Mouse (Mus musculus): ENCODE results near the gene Fam187a. TPM values are rescaled to one million over a fixed set of nuclear protein-coding genes. Genes with fewer than 3 reads are reported as not detected.
A peak's percentile ranks its signal among the peaks of the same experiment; 100 is the strongest.

Gene Fam187a
- polyA plus RNA-seq, 1 experiment from 2014 or later, result not detected

DNA sequence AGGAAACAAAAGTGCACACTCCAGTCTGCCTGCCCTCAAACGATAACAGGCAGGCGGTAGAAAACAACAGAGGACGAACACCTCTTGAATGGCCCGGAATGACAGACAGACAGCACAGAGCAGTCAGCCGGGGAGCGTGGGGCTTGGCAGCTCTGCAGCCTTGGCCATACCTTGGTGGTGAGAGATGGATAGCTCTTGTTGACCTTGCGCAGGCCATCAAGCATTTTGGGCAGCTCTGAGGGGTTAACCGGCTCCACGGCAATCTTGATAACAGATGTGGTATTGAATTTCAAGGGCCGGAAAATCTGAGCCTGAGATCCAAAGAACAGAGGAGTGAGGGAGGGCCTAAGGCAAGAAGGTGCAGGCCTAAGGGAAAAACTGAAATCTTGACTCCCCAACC, 39.0 kb upstream of the Fam187a start:
- no peak for DNase-seq
- no peak overlapping the region for H3K27ac ChIP-seq (ENCODE audit: low read depth)
- H3K4me1 ChIP-seq (ENCODE audit: insufficient read depth), result no peaks in the 10 kb centered on the region
- no peaks in the 10 kb centered on the region for H3K9me3 ChIP-seq (ENCODE audit: low read length)
- TF ChIP-seq EP300 (IDR thresholded peaks at IDR 0.05; ENCODE audit: low read depth), result no peak
- H3K4me2 ChIP-seq (ENCODE audit: low read depth, low read length), result no peak overlapping the region
- no peak overlapping the region for H3K4me3 ChIP-seq (ENCODE audit: low read depth, low read length)
- no peak overlapping the region for H3K9ac ChIP-seq (replicated peaks)
- 87% methylated on average over 10 of the region's 10 CpGs for WGBS (ENCODE audit: insufficient replicate concordance)
- peaks cover 76% of the 10 kb centered on the region for H3K36me3 ChIP-seq (replicated peaks; ENCODE audit: insufficient read depth, low read length)
- no peaks in the 10 kb centered on the region for H3K27me3 ChIP-seq (ENCODE audit: insufficient read depth, low read length)
- no peak for ATAC-seq

DNA sequence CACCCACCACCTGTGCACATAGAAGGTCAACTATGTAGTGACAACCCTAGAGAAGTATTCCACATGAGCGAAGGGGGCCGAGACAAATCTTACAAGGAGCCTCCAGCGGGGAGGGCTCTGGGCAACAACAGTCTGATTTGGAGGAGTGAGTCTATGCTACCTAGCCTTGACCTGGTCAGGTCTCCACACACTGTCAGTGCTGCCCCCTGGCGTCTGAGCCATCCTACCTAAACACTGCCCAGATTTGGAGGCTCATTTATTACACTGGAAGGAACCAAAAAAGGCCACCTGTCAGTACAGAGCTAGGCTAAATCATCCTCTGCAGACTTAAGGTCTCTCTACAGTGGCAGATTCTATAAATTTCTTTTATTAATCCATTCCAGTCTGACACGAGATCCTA, 33.1 kb upstream of the Fam187a start:
- H3K9ac ChIP-seq (replicated peaks), result no peak overlapping the region
- ATAC-seq, result no peak
- peak; percentile 73 for DNase-seq
- H3K36me3 ChIP-seq (replicated peaks; ENCODE audit: insufficient read depth, low read length), result peaks cover 77% of the 10 kb centered on the region
- H3K4me2 ChIP-seq (ENCODE audit: low read depth, low read length), result no peak overlapping the region
- H3K27me3 ChIP-seq (ENCODE audit: insufficient read depth, low read length), result no peaks in the 10 kb centered on the region
- TF ChIP-seq EP300 (IDR thresholded peaks at IDR 0.05; ENCODE audit: low read depth) (no peak), CTCF (IDR thresholded peaks at IDR 0.05; ENCODE audit: low read depth) (peak; percentile 70)
- no peaks in the 10 kb centered on the region for H3K9me3 ChIP-seq (ENCODE audit: low read length)
- 76% methylated on average over 5 of the region's 5 CpGs for WGBS (ENCODE audit: insufficient replicate concordance)
- H3K4me3 ChIP-seq (ENCODE audit: low read depth, low read length), result no peak overlapping the region
- H3K4me1 ChIP-seq (ENCODE audit: insufficient read depth), result no peaks in the 10 kb centered on the region
- no peak overlapping the region for H3K27ac ChIP-seq (ENCODE audit: low read depth)

DNA sequence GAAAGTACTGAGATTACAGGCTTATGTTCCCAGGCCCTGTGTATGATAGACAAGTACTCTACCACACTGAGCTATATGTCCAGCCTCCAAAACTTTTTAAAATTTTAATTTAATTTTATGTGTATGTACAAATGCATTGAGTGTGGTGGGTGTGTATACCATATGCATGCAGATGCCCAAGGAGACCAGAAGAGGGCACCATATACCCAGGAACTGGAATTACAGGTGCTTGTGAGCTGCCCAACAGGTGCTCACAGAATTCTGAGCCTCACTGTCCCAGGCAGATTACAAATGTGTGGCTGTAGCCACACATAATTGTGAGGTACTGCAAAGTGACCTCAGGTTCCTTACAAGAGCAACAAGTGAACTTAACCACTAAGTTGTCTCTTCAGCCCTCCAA, 31.2 kb upstream of the Fam187a start:
- H3K9ac ChIP-seq (replicated peaks), result no peak overlapping the region
- no peaks in the 10 kb centered on the region for H3K4me1 ChIP-seq (ENCODE audit: insufficient read depth)
- H3K27me3 ChIP-seq (ENCODE audit: insufficient read depth, low read length), result no peaks in the 10 kb centered on the region
- no peaks in the 10 kb centered on the region for H3K9me3 ChIP-seq (ENCODE audit: low read length)
- no peak overlapping the region for H3K4me3 ChIP-seq (ENCODE audit: low read depth, low read length)
- H3K27ac ChIP-seq (ENCODE audit: low read depth), result no peak overlapping the region
- DNase-seq, result no peak
- ATAC-seq, result no peak
- H3K36me3 ChIP-seq (replicated peaks; ENCODE audit: insufficient read depth, low read length), result peaks cover 71% of the 10 kb centered on the region
- TF ChIP-seq CTCF (IDR thresholded peaks at IDR 0.05; ENCODE audit: low read depth), result peak; percentile 64
- TF ChIP-seq EP300 (IDR thresholded peaks at IDR 0.05; ENCODE audit: low read depth), result no peak
- H3K4me2 ChIP-seq (ENCODE audit: low read depth, low read length), result no peak overlapping the region

DNA sequence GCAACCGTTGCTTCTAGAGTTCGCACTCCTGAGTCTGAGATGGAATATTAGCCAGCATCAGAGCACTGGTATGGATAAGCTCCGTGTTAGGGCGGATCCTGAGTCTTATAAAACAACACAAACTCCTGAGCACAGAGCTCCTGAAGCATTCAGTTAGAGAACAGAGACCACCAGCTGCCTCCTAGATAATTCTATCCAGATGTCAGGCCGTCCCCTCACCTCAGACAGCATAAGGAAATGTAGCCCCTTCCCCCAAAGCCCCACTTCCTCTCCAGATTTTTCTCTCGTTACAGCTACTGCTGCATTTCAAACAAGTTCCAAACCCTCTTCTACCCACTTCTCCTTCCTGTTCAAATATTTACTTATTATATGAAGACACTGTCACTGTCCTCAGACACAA, 29.0 kb upstream of the Fam187a start:
- Histone ChIP-seq H3K36me3 (replicated peaks; ENCODE audit: insufficient read depth, low read length) (peaks cover 69% of the 10 kb centered on the region), H3K4me1 (ENCODE audit: insufficient read depth) (no peaks in the 10 kb centered on the region), H3K9ac (replicated peaks) (no peak overlapping the region), H3K27ac (ENCODE audit: low read depth) (no peak overlapping the region), H3K27me3 (ENCODE audit: insufficient read depth, low read length) (no peaks in the 10 kb centered on the region), H3K4me3 (ENCODE audit: low read depth, low read length) (no peak overlapping the region), H3K9me3 (ENCODE audit: low read length) (no peaks in the 10 kb centered on the region), H3K4me2 (ENCODE audit: low read depth, low read length) (no peak overlapping the region)
- no peak for ATAC-seq
- TF ChIP-seq CTCF (IDR thresholded peaks at IDR 0.05; ENCODE audit: low read depth), result no peak
- no peak for TF ChIP-seq EP300 (IDR thresholded peaks at IDR 0.05; ENCODE audit: low read depth)
- DNase-seq, result no peak
- WGBS (ENCODE audit: insufficient replicate concordance), result 82% methylated on average over 6 of the region's 6 CpGs

DNA sequence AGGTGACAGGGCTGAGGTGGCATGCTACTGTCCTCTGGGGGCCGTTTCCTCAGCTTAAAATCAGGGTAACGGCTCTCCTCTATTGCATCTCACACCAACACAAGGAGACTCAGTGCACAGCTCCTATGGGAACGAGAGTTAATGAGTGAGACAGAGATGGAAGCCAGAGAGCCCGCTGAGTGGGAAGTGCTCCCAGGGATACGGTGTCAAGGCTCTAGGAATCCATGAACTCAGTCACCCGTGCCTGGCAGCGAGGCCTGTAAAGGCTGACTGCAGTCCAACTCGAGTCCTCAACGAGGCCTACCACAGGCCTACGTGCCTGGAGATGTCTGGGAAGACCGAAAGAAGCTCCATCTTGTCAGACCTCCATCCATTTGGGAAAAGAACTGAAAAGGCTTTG, 26.0 kb upstream of the Fam187a start:
- no peak overlapping the region for H3K4me2 ChIP-seq (ENCODE audit: low read depth, low read length)
- no peaks in the 10 kb centered on the region for H3K9me3 ChIP-seq (ENCODE audit: low read length)
- no peak overlapping the region for H3K4me3 ChIP-seq (ENCODE audit: low read depth, low read length)
- no peak overlapping the region for H3K27ac ChIP-seq (ENCODE audit: low read depth)
- TF ChIP-seq EP300 (IDR thresholded peaks at IDR 0.05; ENCODE audit: low read depth), result no peak
- no peak for TF ChIP-seq CTCF (IDR thresholded peaks at IDR 0.05; ENCODE audit: low read depth)
- ATAC-seq, result no peak
- no peaks in the 10 kb centered on the region for H3K27me3 ChIP-seq (ENCODE audit: insufficient read depth, low read length)
- peaks cover 69% of the 10 kb centered on the region for H3K36me3 ChIP-seq (replicated peaks; ENCODE audit: insufficient read depth, low read length)
- H3K4me1 ChIP-seq (ENCODE audit: insufficient read depth), result no peaks in the 10 kb centered on the region
- WGBS (ENCODE audit: insufficient replicate concordance), result 93% methylated on average over 11 of the region's 11 CpGs
- no peak overlapping the region for H3K9ac ChIP-seq (replicated peaks)
- no peak for DNase-seq

DNA sequence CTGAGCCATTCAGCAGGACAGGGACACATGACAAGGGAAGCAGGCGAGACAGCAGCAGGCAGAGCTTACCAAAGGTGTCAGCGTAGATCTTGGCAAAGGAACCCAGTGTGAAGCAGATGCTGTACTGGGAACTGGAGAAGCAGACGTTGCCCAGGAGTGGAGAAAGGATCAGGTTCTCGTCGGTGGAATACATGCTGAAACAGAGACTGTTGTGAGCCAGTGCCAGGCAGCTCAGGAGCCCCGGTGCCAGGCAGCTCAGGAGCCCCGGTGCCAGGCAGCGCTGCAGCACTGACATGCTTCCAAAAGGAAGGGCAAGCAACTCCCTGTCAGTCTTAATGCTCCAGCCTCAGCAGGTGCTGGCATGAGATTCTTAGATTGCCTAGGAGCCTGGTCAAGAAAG, 25.0 kb upstream of the Fam187a start:
- Histone ChIP-seq H3K9me3 (ENCODE audit: low read length) (no peaks in the 10 kb centered on the region), H3K4me3 (ENCODE audit: low read depth, low read length) (no peak overlapping the region), H3K4me2 (ENCODE audit: low read depth, low read length) (no peak overlapping the region), H3K27ac (ENCODE audit: low read depth) (no peak overlapping the region), H3K9ac (replicated peaks) (no peak overlapping the region), H3K36me3 (replicated peaks; ENCODE audit: insufficient read depth, low read length) (peaks cover 62% of the 10 kb centered on the region), H3K27me3 (ENCODE audit: insufficient read depth, low read length) (no peaks in the 10 kb centered on the region), H3K4me1 (ENCODE audit: insufficient read depth) (no peaks in the 10 kb centered on the region)
- TF ChIP-seq EP300 (IDR thresholded peaks at IDR 0.05; ENCODE audit: low read depth) (no peak), CTCF (IDR thresholded peaks at IDR 0.05; ENCODE audit: low read depth) (no peak)
- WGBS (ENCODE audit: insufficient replicate concordance), result 91% methylated on average over 8 of the region's 8 CpGs
- DNase-seq, result no peak
- ATAC-seq, result no peak

DNA sequence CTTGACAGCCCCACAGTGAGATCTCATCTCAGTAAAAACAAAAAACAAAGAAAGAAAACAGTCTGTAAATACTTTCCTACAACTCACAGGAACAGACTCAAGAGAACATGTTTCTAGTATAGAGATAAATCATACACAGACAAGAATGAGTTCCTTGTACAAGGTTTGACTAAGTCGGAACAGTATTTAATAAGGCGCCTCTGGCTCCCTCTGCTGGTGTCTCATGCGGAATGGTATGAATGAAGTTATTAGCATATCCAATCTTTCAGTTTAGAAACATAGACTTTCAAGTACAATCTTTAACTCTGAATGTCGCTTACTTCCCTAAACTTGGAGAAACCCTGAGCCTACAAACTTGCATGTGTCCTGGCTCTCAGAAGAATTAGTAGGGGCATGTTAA, 20.7 kb upstream of the Fam187a start:
- Histone ChIP-seq H3K4me1 (ENCODE audit: insufficient read depth) (no peaks in the 10 kb centered on the region), H3K27me3 (ENCODE audit: insufficient read depth, low read length) (no peaks in the 10 kb centered on the region), H3K27ac (ENCODE audit: low read depth) (no peak overlapping the region), H3K36me3 (replicated peaks; ENCODE audit: insufficient read depth, low read length) (peaks cover 62% of the 10 kb centered on the region), H3K9ac (replicated peaks) (no peak overlapping the region), H3K4me3 (ENCODE audit: low read depth, low read length) (no peak overlapping the region), H3K4me2 (ENCODE audit: low read depth, low read length) (no peak overlapping the region), H3K9me3 (ENCODE audit: low read length) (no peaks in the 10 kb centered on the region)
- 36% methylated on average over 4 of the region's 4 CpGs for WGBS (ENCODE audit: insufficient replicate concordance)
- ATAC-seq (no peak), DNase-seq (peak; percentile 64)
- TF ChIP-seq EP300 (IDR thresholded peaks at IDR 0.05; ENCODE audit: low read depth), result no peak
- TF ChIP-seq CTCF (IDR thresholded peaks at IDR 0.05; ENCODE audit: low read depth), result peak; percentile 67

Measured in liver, postnatal 0 days (tissue).